Mouse (Mus musculus) right cerebral cortex, adult 2 months (tissue): ENCODE data around the gene Clip1.

Experiments used
- DNase-seq, 2 experiments: peaks; one replicate each; pipeline ENCODE4 v3.0.0; 2021 to 2022; ENCODE audit warnings: low spot score in 2 of 2

The Clip1 gene

GRCm38 (mm10) chr5:123670800-123671472 is 13.5 kb downstream of the Clip1 start:
- DNase-seq: no peak

GRCm38 (mm10) chr5:123669991-123670799 is 14.2 kb downstream of the Clip1 start:
- DNase-seq: no peak

- DNase-seq: no peak
These were observed 16.5 kb downstream of the Clip1 start for GRCm38 (mm10) chr5:123667915-123668314.

- no peak for DNase-seq
These were observed 18.5 kb downstream of the Clip1 start for GRCm38 (mm10) chr5:123665956-123666355.

GRCm38 (mm10) chr5:123664329-123664728 is 20.1 kb downstream of the Clip1 start:
- no peak for DNase-seq

- no peak for DNase-seq
These were observed 22.4 kb downstream of the Clip1 start for GRCm38 (mm10) chr5:123662059-123662458.

GRCm38 (mm10) chr5:123661602-123662001 is 22.8 kb downstream of the Clip1 start:
- DNase-seq: peak; percentile 48 to 50

- no peak for DNase-seq
These were observed 26.8 kb downstream of the Clip1 start for GRCm38 (mm10) chr5:123657651-123658050.

- no peak for DNase-seq
These were observed 29.5 kb downstream of the Clip1 start for GRCm38 (mm10) chr5:123654937-123655336.

GRCm38 (mm10) chr5:123653287-123653801 is 31.1 kb downstream of the Clip1 start:
- no peak for DNase-seq

- no peak for DNase-seq
These were observed 33.6 kb downstream of the Clip1 start for GRCm38 (mm10) chr5:123650825-123651224.

- no peak for DNase-seq
These were observed 42.0 kb downstream of the Clip1 start for GRCm38 (mm10) chr5:123642401-123642800.

GRCm38 (mm10) chr5:123641259-123641900 is 43.0 kb downstream of the Clip1 start:
- DNase-seq: no peak

GRCm38 (mm10) chr5:123640181-123640580 is 44.2 kb downstream of the Clip1 start:
- no peak for DNase-seq

- no peak for DNase-seq
These were observed 53.2 kb downstream of the Clip1 start for GRCm38 (mm10) chr5:123631210-123631609.

- peak; percentile 45 to 70 for DNase-seq
These were observed 57.8 kb downstream of the Clip1 start for GRCm38 (mm10) chr5:123626631-123627030.

- no peak for DNase-seq
These were observed 62.0 kb downstream of the Clip1 start for GRCm38 (mm10) chr5:123622421-123622820.

- DNase-seq: peak; percentile 47 to 54
These were observed 65.9 kb downstream of the Clip1 start for GRCm38 (mm10) chr5:123618558-123618957.

- no peak for DNase-seq
These were observed 70.2 kb downstream of the Clip1 start for GRCm38 (mm10) chr5:123614246-123614645.

GRCm38 (mm10) chr5:123609843-123610242 is 74.6 kb downstream of the Clip1 start:
- peak; percentile 92 to 97 for DNase-seq

- DNase-seq: no peak
These were observed 75.0 kb downstream of the Clip1 start for GRCm38 (mm10) chr5:123609416-123609815.

GRCm38 (mm10) chr5:123607211-123607669 is 77.2 kb downstream of the Clip1 start:
- no peak for DNase-seq
